Mouse (Mus musculus): Measurements from ENCODE around the gene Pole3. TPM values are rescaled to one million over a fixed set of nuclear protein-coding genes. Genes with fewer than 3 reads are reported as not detected.

Pole3 gene
- total and polyA plus RNA-seq, 3 experiments, result 32.1 to 87.5 (median 69.8) TPM

DNA sequence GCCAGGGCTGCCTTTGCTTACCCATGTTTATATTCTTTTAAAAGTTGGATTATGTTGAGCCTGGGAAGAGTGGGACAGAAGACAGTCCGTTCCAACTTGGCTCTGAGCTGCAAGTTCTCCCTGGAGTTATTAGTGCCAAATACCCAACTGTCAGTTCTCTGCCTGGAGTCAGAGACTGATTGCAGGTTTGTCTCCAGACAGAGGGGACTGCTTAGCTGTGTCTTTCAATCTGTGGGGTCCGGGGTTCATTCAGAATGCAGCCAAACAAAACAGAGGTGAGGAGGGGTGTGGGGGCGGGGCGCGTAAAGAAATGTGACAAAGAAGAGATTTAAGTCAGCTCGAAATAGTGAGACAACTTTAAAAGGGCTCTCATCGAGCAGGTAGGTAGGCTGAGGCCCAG, 23.3 kb downstream of the Pole3 start:
- in situ Hi-C loops (cut with MboI; ENCODE audit: low pct_ligation_motif_present, low pct_unique_long_range_greater_than_20kb, low sequenced_read_pairs), result loop anchor here (10.0 kb wide), 1 partner anchor 97 kb away; the partner anchor contains the start of genes Cdc26 and Prpf4
- no peaks in the 10 kb centered on the region for H3K79me2 ChIP-seq (replicated peaks; ENCODE audit: control insufficient read depth, extremely low read depth, insufficient read depth, poor library complexity, severe bottlenecking)
- no peak overlapping the region for H3K27ac ChIP-seq (ENCODE audit: insufficient read depth, low read depth)
- H3K27me3 ChIP-seq (replicated peaks), result no peaks in the 10 kb centered on the region
- no peak for DNase-seq (ENCODE audit: extremely low read depth)
- H3K4me2 ChIP-seq (ENCODE audit: insufficient read depth, low read depth, poor library complexity, severe bottlenecking), result peak overlapping the region; percentile 72
- no peaks in the 10 kb centered on the region for H3K9me3 ChIP-seq (replicated peaks; ENCODE audit: low read length)
- TF ChIP-seq MXI1 (IDR thresholded peaks at IDR 0.05; ENCODE audit: low read depth, low read length) (0 out of 2 replicates have a peak, but pooled peaks have one; percentile 17), ELF1 (IDR thresholded peaks at IDR 0.05; ENCODE audit: low read depth, low read length) (no peak), ZC3H11A (IDR thresholded peaks at IDR 0.05; ENCODE audit: low read depth, low read length) (no peak), CHD2 (IDR thresholded peaks at IDR 0.05; ENCODE audit: low read length) (peak; percentile 79; the same call in 1 of the 2 replicates), POLR2A (IDR thresholded peaks at IDR 0.05; ENCODE audit: low read depth, low read length) (no peak), E2F4 (IDR thresholded peaks at IDR 0.05; ENCODE audit: insufficient replicate concordance, low read depth, low read length) (no peak), ZNF384 (IDR thresholded peaks at IDR 0.05; ENCODE audit: low read depth, low read length) (no peak)
- H3K4me3 ChIP-seq (replicated peaks in 1 of 3; ENCODE audit: low read depth in 2 of 3, low read length in 2 of 3, poor library complexity in 1 of 3), result peak overlapping the region; percentile 66 to 85 (median 73)
- peak overlapping the region; percentile 88 for H3K9ac ChIP-seq (ENCODE audit: insufficient read depth, low read depth)
- dilution Hi-C loops (cut with MboI; ENCODE audit: extremely low pct_ligation_motif_present, extremely low pct_unique_long_range_greater_than_20kb, low sequenced_read_pairs), result no loop called here
- peaks cover 4 to 19% of the 10 kb centered on the region in 2 experiments for H3K36me3 ChIP-seq (replicated peaks in 1 of 2; ENCODE audit: control insufficient read depth in 1 of 2, insufficient read depth in 1 of 2, low read length in 1 of 2)
- H3K4me1 ChIP-seq (ENCODE audit: control insufficient read depth in 1 of 2, insufficient read depth in 2 of 2), result peaks cover 0 to 16% of the 10 kb centered on the region in 2 experiments; a peak in 2 of 4 replicates

DNA sequence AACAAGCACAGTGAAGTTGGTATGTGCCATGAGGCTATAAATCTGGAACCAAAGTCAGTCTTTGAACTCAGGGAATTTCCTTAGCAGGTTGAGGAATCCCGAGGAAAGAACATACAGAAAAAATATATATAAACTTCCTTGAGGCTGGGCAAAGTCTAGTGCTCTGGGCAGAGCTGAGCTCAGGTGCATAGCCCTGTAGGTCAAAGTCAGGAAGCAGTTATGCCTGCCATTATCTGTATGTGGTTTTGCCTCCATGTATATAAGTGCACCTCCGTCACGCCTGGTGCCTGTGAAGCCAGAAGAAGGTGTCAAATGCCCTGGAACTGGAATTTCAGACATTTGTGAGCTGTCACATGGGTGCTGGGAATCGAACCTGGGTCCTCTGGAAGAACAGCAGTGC, 24.1 kb downstream of the Pole3 start:
- H3K36me3 ChIP-seq (replicated peaks in 1 of 2; ENCODE audit: control insufficient read depth in 1 of 2, insufficient read depth in 1 of 2, low read length in 1 of 2), result peaks cover 4 to 20% of the 10 kb centered on the region in 2 experiments
- TF ChIP-seq IRF4 (IDR thresholded peaks at IDR 0.05; ENCODE audit: low read depth, low read length) (no peak), MXI1 (IDR thresholded peaks at IDR 0.05; ENCODE audit: low read depth, low read length) (0 out of 2 replicates have a peak, but pooled peaks have one; percentile 5), USF1 (IDR thresholded peaks at IDR 0.05; ENCODE audit: low read depth, low read length) (no peak)
- H3K9me3 ChIP-seq (replicated peaks; ENCODE audit: low read length), result no peaks in the 10 kb centered on the region
- H3K4me3 ChIP-seq (replicated peaks in 1 of 3; ENCODE audit: low read depth in 2 of 3, low read length in 2 of 3, poor library complexity in 1 of 3), result no peak overlapping the region
- DNase-seq (ENCODE audit: extremely low read depth), result no peak
- dilution Hi-C loops (cut with MboI; ENCODE audit: extremely low pct_ligation_motif_present, extremely low pct_unique_long_range_greater_than_20kb, low sequenced_read_pairs) (no loop called here), in situ Hi-C loops (cut with MboI; ENCODE audit: low pct_ligation_motif_present, low pct_unique_long_range_greater_than_20kb, low sequenced_read_pairs) (loop anchor here (10.0 kb wide), 1 partner anchor 96 kb away; the partner anchor contains the start of genes Cdc26 and Prpf4)
- no peak overlapping the region for H3K9ac ChIP-seq (ENCODE audit: insufficient read depth, low read depth)
- no peaks in the 10 kb centered on the region for H3K79me2 ChIP-seq (replicated peaks; ENCODE audit: control insufficient read depth, extremely low read depth, insufficient read depth, poor library complexity, severe bottlenecking)
- no peaks in the 10 kb centered on the region for H3K27me3 ChIP-seq (replicated peaks)
- no peak overlapping the region for H3K4me2 ChIP-seq (ENCODE audit: insufficient read depth, low read depth, poor library complexity, severe bottlenecking)
- no peak overlapping the region for H3K27ac ChIP-seq (ENCODE audit: insufficient read depth, low read depth)
- H3K4me1 ChIP-seq (ENCODE audit: control insufficient read depth in 1 of 2, insufficient read depth in 2 of 2), result peaks cover 0 to 16% of the 10 kb centered on the region in 2 experiments; a peak in 2 of 4 replicates

DNA sequence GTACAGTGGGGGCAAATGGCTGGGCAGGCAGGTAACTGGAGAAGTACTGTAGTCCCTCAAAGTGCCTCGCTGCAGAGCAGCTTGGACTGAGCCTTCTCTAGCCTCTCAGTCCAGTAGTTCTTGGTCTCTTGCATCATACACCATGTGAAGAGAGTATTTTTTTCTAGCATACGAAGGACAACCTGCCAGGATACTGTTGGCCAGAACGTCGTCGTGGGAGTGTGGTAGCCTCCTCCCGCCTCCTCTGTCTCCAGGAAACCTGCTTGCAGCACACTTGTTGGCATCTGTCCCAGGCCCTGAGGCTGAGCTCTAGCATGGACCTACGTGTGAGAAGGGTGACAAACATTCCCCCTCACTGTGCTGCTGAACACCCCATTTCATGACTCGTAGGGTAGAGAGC, 28.1 kb downstream of the Pole3 start:
- dilution Hi-C loops (cut with MboI; ENCODE audit: extremely low pct_ligation_motif_present, extremely low pct_unique_long_range_greater_than_20kb, low sequenced_read_pairs) (no loop called here), in situ Hi-C loops (cut with MboI; ENCODE audit: low pct_ligation_motif_present, low pct_unique_long_range_greater_than_20kb, low sequenced_read_pairs) (loop anchor here (5.0 kb wide), 1 partner anchor 40 kb away; no protein-coding TSS in a partner anchor)

More for the DNA sequence above, 28.1 kb downstream of the Pole3 start:
- Histone ChIP-seq H3K4me1 (ENCODE audit: control insufficient read depth in 1 of 2, insufficient read depth in 2 of 2) (peaks cover 2 to 12% of the 10 kb centered on the region in 2 experiments; a peak in 3 of 4 replicates), H3K27me3 (replicated peaks) (no peaks in the 10 kb centered on the region), H3K4me2 (ENCODE audit: insufficient read depth, low read depth, poor library complexity, severe bottlenecking) (no peak overlapping the region), H3K36me3 (replicated peaks in 1 of 2; ENCODE audit: control insufficient read depth in 1 of 2, insufficient read depth in 1 of 2, low read length in 1 of 2) (peaks cover 4 to 20% of the 10 kb centered on the region in 2 experiments), H3K4me3 (replicated peaks in 1 of 3; ENCODE audit: low read depth in 2 of 3, low read length in 2 of 3, poor library complexity in 1 of 3) (no peak overlapping the region), H3K9me3 (replicated peaks; ENCODE audit: low read length) (no peaks in the 10 kb centered on the region), H3K27ac (ENCODE audit: insufficient read depth, low read depth) (no peak overlapping the region), H3K79me2 (replicated peaks; ENCODE audit: control insufficient read depth, extremely low read depth, insufficient read depth, poor library complexity, severe bottlenecking) (no peaks in the 10 kb centered on the region), H3K9ac (ENCODE audit: insufficient read depth, low read depth) (no peak overlapping the region)
- no peak for DNase-seq (ENCODE audit: extremely low read depth)
- no peak for TF ChIP-seq ZC3H11A (IDR thresholded peaks at IDR 0.05; ENCODE audit: low read depth, low read length)
- TF ChIP-seq NRF1 (IDR thresholded peaks at IDR 0.05; ENCODE audit: low read depth, low read length), result no peak
